Mouse (Mus musculus): ENCODE results near the gene Spns3.
"Not testable (repeated sequence)": the region's sequence is repeated elsewhere in the genome, so short reads cannot be mapped to it uniquely, and the experiment has no call there.

The Spns3 gene

GRCm38 (mm10) chr11:72558155-72558554, 7.8 kb upstream of the Spns3 start:
- DNase-seq (ENCODE audit: low spot score): no peak

GRCm38 (mm10) chr11:72556953-72557352, 6.6 kb upstream of the Spns3 start:
- no peak for DNase-seq (ENCODE audit: low spot score)

DNA sequence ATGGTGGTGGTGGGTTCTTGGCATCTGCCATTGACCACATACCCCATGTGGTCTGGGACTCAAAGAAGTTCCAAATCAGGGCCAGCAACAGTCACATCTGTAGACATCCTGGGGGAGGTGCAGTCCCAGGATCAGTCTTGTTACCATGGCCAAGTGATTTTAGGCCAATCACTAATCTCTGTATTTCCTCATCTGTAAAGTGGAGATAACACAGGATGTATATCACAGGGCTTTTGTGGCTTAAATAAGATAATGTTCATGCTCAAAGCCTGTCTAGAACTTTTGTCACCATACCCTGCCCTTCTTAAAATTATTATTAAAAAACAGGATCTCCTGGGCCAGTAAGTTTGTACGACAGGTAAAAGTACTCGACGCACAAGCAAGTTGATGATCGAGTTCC, 6.2 kb upstream of the Spns3 start:
- DNase-seq (ENCODE audit: low spot score): no peak

DNA sequence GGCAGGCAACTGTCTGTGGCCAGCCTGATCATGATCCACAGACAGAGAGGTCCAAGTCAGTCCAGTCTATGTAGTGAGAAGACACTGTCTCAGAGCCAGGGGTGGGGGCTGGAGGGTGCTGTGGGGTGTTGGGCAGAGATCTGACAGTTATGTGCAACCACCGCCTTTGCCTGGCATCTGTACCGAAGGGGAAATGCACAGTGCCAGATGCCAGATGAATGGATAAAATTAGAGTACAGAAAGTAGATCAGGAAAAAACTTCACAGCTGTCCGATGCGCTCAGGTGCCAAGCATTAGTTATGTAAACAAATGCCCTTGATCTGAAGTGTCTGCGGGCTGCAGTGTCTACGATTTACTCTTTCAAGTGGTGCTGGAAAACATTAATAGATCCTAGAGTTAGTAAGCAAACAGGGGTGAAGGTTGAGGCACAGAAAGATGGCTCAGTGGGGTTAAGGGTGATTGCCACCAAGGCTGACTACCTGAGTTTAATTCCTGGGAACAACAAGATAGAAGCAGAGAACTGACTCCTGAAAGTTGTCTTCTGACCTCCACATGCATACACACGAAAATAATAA, 1.3 kb upstream of the Spns3 start:
- no peak for DNase-seq (ENCODE audit: low spot score)

- DNase-seq (ENCODE audit: low spot score): no peak
Measured at GRCm38 (mm10) chr11:72547181-72547580, 3.1 kb downstream of the Spns3 start.

DNA sequence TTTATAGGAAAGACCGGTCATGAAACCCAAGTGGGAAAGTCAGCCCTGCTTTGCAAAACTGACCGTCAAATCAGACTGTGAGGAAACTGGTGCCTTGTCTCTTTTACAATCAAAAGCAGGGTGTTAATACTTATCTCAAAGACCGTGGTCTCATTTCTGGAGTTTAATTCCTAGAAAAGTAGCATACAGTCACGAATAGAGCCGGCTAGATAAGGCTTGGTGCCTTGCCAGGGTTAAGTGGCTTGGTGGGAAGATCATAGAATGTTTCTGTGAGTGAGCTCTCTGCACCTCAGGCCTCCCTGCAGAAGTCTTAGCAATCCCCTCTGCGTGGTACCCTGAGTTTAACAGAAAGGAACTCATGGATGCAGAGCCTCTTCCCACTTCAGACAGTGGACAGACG, 5.6 kb downstream of the Spns3 start:
- DNase-seq (ENCODE audit: low spot score): no peak

GRCm38 (mm10) chr11:72543692-72544091, 6.6 kb downstream of the Spns3 start:
- not testable (repeated sequence) for DNase-seq (ENCODE audit: low spot score)

- no peak for DNase-seq (ENCODE audit: low spot score)
Measured at GRCm38 (mm10) chr11:72542586-72542985, 7.7 kb downstream of the Spns3 start.

GRCm38 (mm10) chr11:72541928-72542327, 8.4 kb downstream of the Spns3 start:
- no peak for DNase-seq (ENCODE audit: low spot score)

DNA sequence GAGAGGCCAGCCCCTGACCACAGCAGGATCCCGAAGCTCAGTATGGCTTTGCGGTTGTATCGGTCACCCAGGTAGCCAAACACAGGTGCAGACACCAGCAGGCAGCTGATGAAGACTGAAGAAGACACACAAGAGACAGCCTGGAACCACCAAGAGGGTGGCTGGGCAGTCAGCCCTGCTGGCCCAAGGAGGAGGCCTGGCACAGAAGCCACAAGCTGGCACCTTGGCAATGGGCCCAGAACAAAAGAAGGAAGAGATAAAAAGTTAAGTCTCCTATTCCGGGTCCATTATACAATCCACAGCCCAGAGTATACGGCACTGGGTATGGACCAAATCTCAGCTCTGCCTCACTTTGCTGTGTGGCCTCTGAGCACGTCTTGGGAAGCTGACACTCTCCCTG, 9.9 kb downstream of the Spns3 start:
- no peak for DNase-seq (ENCODE audit: low spot score)

GRCm38 (mm10) chr11:72538811-72539210, 11.5 kb downstream of the Spns3 start:
- no peak for DNase-seq (ENCODE audit: low spot score)

DNA sequence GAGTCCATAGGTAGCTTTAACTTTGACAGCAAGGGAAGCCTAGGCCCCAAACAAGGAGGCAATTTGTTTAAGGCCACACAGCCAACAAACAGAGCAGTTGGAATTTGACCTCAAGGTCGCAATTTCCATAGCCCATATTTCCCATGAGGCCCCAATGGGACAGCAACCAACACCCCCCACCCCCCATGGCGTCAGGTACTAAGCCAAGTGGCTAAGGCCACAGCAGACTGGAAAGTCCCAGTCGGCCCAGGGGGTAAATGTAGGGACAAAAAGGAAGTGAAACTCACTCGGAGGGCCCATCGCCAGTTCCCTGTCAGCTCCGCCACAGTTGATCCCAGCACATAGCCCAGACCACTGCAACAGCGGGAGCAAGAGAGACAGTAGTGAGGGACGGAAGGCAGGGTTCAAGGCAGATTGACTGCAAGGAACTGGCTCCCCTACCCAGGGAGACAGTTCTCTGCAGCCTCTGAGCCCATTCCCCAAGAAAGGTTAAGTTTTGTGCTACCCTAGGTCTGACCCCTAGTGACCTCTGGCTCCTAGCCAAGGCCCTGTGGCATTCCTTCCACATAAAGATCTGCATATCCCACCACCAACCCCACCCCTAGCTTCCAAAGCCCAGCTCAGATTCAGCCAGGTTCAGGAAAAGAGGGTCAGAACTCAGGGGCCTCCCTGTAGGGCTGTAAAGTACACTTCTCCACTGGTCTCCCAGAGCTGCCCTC, 12.1 kb downstream of the Spns3 start:
- peak; percentile 38 for DNase-seq (ENCODE audit: low spot score)

GRCm38 (mm10) chr11:72537503-72537902, 12.8 kb downstream of the Spns3 start:
- DNase-seq (ENCODE audit: low spot score): no peak

DNA sequence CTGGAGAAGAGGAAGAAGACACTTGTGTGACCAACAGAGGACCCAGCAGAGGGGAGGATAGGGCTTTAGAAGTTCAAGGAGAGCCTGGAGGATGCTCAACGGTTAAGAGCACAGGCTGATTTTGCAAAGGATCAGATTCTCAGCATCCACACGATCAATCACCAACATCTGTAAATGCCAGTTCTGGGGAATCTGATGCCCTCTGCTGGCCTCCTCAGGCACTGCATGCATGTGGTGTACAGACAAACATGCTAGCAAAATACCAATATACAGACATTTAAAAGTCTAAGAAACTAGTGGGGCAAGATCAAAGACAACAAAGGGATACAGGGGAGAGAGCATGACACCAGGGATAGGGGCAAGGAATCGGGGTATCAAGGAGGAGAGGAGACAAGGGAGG, 14.8 kb downstream of the Spns3 start:
- no peak for DNase-seq (ENCODE audit: low spot score)

- DNase-seq (ENCODE audit: low spot score): no peak
Measured at GRCm38 (mm10) chr11:72532890-72533289, 17.4 kb downstream of the Spns3 start.

DNA sequence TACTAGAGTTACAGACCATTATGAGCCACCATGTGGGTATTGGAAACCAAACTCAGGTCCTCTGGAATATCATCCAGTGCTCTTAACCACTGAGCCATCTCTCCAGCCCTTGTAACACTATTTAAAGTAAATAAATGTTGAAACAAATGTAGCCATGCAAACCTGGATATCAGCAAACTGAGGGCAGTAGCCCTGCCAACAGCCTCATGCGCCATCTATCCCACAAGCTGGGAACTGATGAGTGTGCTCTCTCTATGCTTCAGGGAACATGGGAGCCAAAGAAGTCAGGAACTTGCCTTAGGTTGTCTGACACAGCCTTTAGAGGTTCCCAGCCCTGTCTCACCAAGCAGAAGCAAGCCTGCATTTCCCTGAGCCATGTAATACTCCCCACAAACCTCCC, 18.7 kb downstream of the Spns3 start:
- DNase-seq (ENCODE audit: low spot score): peak; percentile 41

DNA sequence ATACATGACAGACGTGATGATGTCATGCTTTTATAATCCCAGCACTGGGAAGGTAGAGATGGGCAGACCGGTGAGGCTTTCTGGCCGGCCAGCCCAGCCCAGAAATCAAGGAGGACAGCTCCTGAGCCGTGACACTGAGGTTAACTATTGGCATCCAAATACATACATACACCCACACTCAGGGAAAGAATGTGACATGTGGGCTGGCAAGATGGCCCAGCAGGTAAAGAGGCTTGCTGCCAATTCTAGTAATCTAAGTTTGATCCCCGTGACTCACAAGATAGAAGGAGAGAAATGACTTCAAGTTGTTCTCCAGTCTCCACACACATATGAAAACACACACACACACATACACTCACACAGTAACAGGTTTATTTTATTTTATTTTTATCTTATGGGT, 19.2 kb downstream of the Spns3 start:
- DNase-seq (ENCODE audit: low spot score): no peak

GRCm38 (mm10) chr11:72526190-72526589, 24.1 kb downstream of the Spns3 start:
- no peak for DNase-seq (ENCODE audit: low spot score)

GRCm38 (mm10) chr11:72523711-72524110, 26.6 kb downstream of the Spns3 start:
- no peak for DNase-seq (ENCODE audit: low spot score)

DNA sequence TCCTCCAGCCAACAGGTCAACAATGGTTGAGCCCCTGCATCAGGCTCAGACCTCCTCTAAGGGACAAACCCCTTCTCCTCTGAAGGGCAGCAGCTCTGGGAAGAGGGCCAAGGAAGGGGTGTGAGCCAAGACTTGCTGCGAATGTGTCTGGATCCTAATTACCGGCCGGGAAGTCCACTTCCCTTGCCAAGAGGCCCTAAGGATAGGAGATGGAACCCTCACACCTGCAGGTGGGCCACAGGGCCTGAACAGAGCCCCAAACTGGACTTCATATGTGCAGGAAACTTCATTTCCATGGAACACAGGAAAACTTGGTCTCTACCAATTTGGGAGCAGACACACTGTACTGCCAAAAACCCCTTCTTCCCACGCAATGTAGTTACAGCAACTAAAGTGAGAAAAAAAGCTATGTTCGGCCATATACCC, 27.7 kb downstream of the Spns3 start:
- DNase-seq (ENCODE audit: low spot score): peak; percentile 54

DNA sequence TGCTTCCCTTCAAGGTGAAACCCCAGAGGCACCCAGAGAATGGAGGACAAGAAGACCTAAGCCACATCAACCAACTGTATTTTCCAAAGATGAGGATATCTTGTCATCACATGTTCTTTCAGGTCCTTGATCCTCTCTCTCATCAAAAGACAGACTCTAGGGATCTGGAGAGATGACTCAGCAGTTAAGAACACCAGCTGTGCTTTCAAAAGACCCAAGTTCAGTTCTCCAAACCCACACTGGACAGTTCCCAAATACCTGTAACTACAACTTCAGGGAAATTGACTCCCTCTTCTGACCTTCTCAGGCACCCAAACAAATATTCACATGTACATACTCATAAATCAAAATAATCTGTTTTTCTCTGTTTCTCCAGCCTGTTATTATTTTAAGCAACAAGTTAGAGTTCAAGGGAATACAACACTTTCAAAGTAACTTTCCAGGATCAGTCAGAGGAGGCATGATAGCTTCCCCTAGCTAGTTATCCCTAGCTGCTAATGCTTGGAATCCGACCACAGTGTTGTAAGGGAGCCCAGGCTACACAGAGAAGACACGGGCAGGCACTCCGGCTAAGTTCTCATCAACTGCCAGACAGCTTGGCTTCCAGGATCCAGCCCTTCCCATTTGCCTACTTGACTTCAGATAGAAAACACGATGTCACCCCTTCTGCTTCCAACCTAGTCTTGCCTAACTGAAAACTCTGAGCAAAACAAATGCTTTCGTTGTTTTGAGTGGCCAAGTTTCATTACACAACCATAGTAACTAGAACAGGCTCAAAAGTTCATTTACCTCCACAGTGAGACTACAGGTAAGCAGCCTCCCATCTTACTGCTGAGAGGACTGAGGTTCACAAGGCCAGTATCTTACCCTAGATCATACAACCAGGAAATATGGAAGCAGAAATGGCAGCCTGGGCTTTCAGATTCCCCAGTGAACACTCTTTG, 28.4 kb downstream of the Spns3 start:
- no peak for DNase-seq (ENCODE audit: low spot score)

- no peak for DNase-seq (ENCODE audit: low spot score)
Measured at GRCm38 (mm10) chr11:72519895-72520294, 30.4 kb downstream of the Spns3 start.

GRCm38 (mm10) chr11:72519189-72519588, 31.1 kb downstream of the Spns3 start:
- no peak for DNase-seq (ENCODE audit: low spot score)

All from layer of hippocampus, adult 11-12 months (tissue).